Mouse (Mus musculus) heart, embryonic 12.5 days (tissue): ENCODE measurements around the gene Ptpn3. TPM values are rescaled to one million over a fixed set of nuclear protein-coding genes. Genes with fewer than 3 reads are reported as not detected.
"Not testable (repeated sequence)": the region's sequence is repeated elsewhere in the genome, so short reads cannot be mapped to it uniquely, and the experiment has no call there.

ENCODE experiments used
- ATAC-seq: fragments of 200-750 bp; cut with Nextera tagmentation; 2 replicates; pipeline ENCODE4 v1.8.0; 2017; ENCODE audit warnings: moderate TSS enrichment, moderate library complexity; ENCODE audit not compliant: insufficient number of reproducible peaks, low FRiP score
- H3K27ac ChIP-seq: fragments of 300-500 bp; sonication (generic); 2 replicates; pipeline ENCODE4 v1.5.1; 2016; ENCODE audit warnings: mild to moderate bottlenecking, moderate library complexity; ENCODE audit not compliant: poor library complexity, severe bottlenecking
- H3K27me3 ChIP-seq: fragments of 300-500 bp; sonication (generic); replicated peaks from 2 replicates; pipeline ENCODE4 v1.6.1; 2016; ENCODE audit warnings: mild to moderate bottlenecking, moderate library complexity
- H3K36me3 ChIP-seq: fragments of 300-500 bp; sonication (generic); 2 replicates; pipeline ENCODE4 v1.6.1; 2016; ENCODE audit warnings: mild to moderate bottlenecking, moderate library complexity
- H3K4me1 ChIP-seq: fragments of 300-500 bp; sonication (generic); replicated peaks from 2 replicates; pipeline ENCODE4 v1.6.1; 2016; ENCODE audit warnings: mild to moderate bottlenecking
- H3K4me2 ChIP-seq: fragments of 300-500 bp; sonication (generic); 2 replicates; pipeline ENCODE4 v1.6.1; 2016; ENCODE audit warnings: mild to moderate bottlenecking, moderate library complexity
- H3K4me3 ChIP-seq: fragments of 300-500 bp; sonication (generic); 2 replicates; pipeline ENCODE4 v1.5.1; 2016; ENCODE audit warnings: mild to moderate bottlenecking
- H3K9ac ChIP-seq: fragments of 300-500 bp; sonication (generic); 2 replicates; pipeline ENCODE4 v1.6.1; 2016; ENCODE audit warnings: mild to moderate bottlenecking, moderate library complexity
- H3K9me3 ChIP-seq: fragments of 300-500 bp; sonication (generic); replicated peaks from 2 replicates; pipeline ENCODE4 v1.6.1; 2016; ENCODE audit warnings: mild to moderate bottlenecking, moderate library complexity
- WGBS: fragments of 180-500 bp; shearing (Covaris S2); methylation state at CpG from one replicate; pipeline ENCODE4 v1.1.7; 2016; 5-methylcytosine and 5-hydroxymethylcytosine counted together
- polyA plus RNA-seq: library from polyadenylated mRNA; unstranded; fragments of >200 nt; fragmentation: Nextera tagmentation; extraction: Ambion mirVana; gene quantifications from 2 replicates; pipeline ENCODE4 v1.2.1, GENCODE M21; 2016

Ptpn3 gene
- polyA plus RNA-seq, 1 experiment from 2014 or later = 1.7 TPM

GRCm38 (mm10) chr4:57214852-57215251, 86.8 kb downstream of the Ptpn3 start:
- WGBS = 85% methylated on average over 9 of the region's 9 CpGs
- no peak for ATAC-seq
- Histone ChIP-seq H3K4me2 (no peak overlapping the region), H3K36me3 (no peaks in the 10 kb centered on the region), H3K9me3 (no peaks in the 10 kb centered on the region), H3K4me3 (no peak overlapping the region), H3K27ac (no peak overlapping the region), H3K27me3 (no peaks in the 10 kb centered on the region), H3K9ac (no peak overlapping the region), H3K4me1 (no peaks in the 10 kb centered on the region)

GRCm38 (mm10) chr4:57214114-57214513, 87.5 kb downstream of the Ptpn3 start:
- Histone ChIP-seq H3K27ac (no peak overlapping the region), H3K4me1 (no peaks in the 10 kb centered on the region), H3K9ac (no peak overlapping the region), H3K9me3 (no peaks in the 10 kb centered on the region), H3K4me3 (no peak overlapping the region), H3K36me3 (no peaks in the 10 kb centered on the region), H3K27me3 (no peaks in the 10 kb centered on the region), H3K4me2 (no peak overlapping the region)
- 68% methylated on average over 3 of the region's 3 CpGs for WGBS
- ATAC-seq = no peak

GRCm38 (mm10) chr4:57211706-57212105, 89.9 kb downstream of the Ptpn3 start:
- 57% methylated on average over 2 of the region's 2 CpGs for WGBS
- Histone ChIP-seq H3K27ac (no peak overlapping the region), H3K4me2 (no peak overlapping the region), H3K27me3 (no peaks in the 10 kb centered on the region), H3K9ac (no peak overlapping the region), H3K4me3 (no peak overlapping the region), H3K4me1 (no peaks in the 10 kb centered on the region), H3K9me3 (no peaks in the 10 kb centered on the region), H3K36me3 (peaks cover 3% of the 10 kb centered on the region; the same call in 1 of the 2 replicates)
- ATAC-seq = no peak

GRCm38 (mm10) chr4:57205908-57206307, 95.7 kb downstream of the Ptpn3 start:
- Histone ChIP-seq H3K9ac (no peak overlapping the region), H3K4me2 (no peak overlapping the region), H3K4me1 (peaks cover 13% of the 10 kb centered on the region), H3K9me3 (no peaks in the 10 kb centered on the region), H3K27me3 (no peaks in the 10 kb centered on the region), H3K4me3 (no peak overlapping the region), H3K36me3 (peaks cover 3% of the 10 kb centered on the region; the same call in 1 of the 2 replicates), H3K27ac (no peak overlapping the region)
- WGBS = 73% methylated on average over 8 of the region's 8 CpGs
- no peak for ATAC-seq

GRCm38 (mm10) chr4:57204780-57205179, 96.9 kb downstream of the Ptpn3 start:
- Histone ChIP-seq H3K4me2 (no peak overlapping the region), H3K9me3 (no peaks in the 10 kb centered on the region), H3K4me1 (peaks cover 13% of the 10 kb centered on the region), H3K9ac (no peak overlapping the region), H3K27me3 (no peaks in the 10 kb centered on the region), H3K27ac (no peak overlapping the region), H3K36me3 (peaks cover 3% of the 10 kb centered on the region; the same call in 1 of the 2 replicates), H3K4me3 (no peak overlapping the region)
- 86% methylated on average over 11 of the region's 11 CpGs for WGBS
- ATAC-seq = no peak

GRCm38 (mm10) chr4:57202660-57203361, 98.8 kb downstream of the Ptpn3 start:
- Histone ChIP-seq H3K4me1 (peaks cover 13% of the 10 kb centered on the region), H3K36me3 (peaks cover 6% of the 10 kb centered on the region), H3K4me2 (no peak overlapping the region), H3K9me3 (peaks cover 5% of the 10 kb centered on the region), H3K27me3 (no peaks in the 10 kb centered on the region), H3K4me3 (no peak overlapping the region), H3K9ac (no peak overlapping the region), H3K27ac (peak overlapping the region; percentile 24; the same call in 1 of the 2 replicates)
- no peak for ATAC-seq
- WGBS = 40% methylated on average over 10 of the region's 10 CpGs

- H3K27me3 ChIP-seq = no peaks in the 10 kb centered on the region
- no peak overlapping the region for H3K4me3 ChIP-seq
- peaks cover 4% of the 10 kb centered on the region; the same call in 1 of the 2 replicates for H3K36me3 ChIP-seq
- no peak overlapping the region for H3K27ac ChIP-seq
- peaks cover 13% of the 10 kb centered on the region for H3K4me1 ChIP-seq
- peaks cover 5% of the 10 kb centered on the region for H3K9me3 ChIP-seq
- WGBS = 72% methylated on average over 7 of the region's 7 CpGs
- ATAC-seq = no peak
- no peak overlapping the region for H3K9ac ChIP-seq
- H3K4me2 ChIP-seq = no peak overlapping the region
Observed at GRCm38 (mm10) chr4:57202132-57202531, 99.5 kb downstream of the Ptpn3 start.

GRCm38 (mm10) chr4:57200661-57201060, 101.0 kb downstream of the Ptpn3 start:
- H3K9ac ChIP-seq = no peak overlapping the region
- H3K4me2 ChIP-seq = no peak overlapping the region
- H3K4me3 ChIP-seq = no peak overlapping the region
- H3K9me3 ChIP-seq = peaks cover 5% of the 10 kb centered on the region
- H3K27me3 ChIP-seq = no peaks in the 10 kb centered on the region
- ATAC-seq = no peak
- H3K4me1 ChIP-seq = peaks cover 13% of the 10 kb centered on the region
- peaks cover 4% of the 10 kb centered on the region; the same call in 1 of the 2 replicates for H3K36me3 ChIP-seq
- H3K27ac ChIP-seq = no peak overlapping the region
- 80% methylated on average over 6 of the region's 6 CpGs for WGBS

GRCm38 (mm10) chr4:57198666-57199393, 102.8 kb downstream of the Ptpn3 start:
- not testable (repeated sequence) for H3K9ac ChIP-seq, H3K36me3 ChIP-seq, H3K27ac ChIP-seq, H3K4me2 ChIP-seq, H3K4me3 ChIP-seq, ATAC-seq, H3K27me3 ChIP-seq, H3K9me3 ChIP-seq
- 93% methylated on average over 20 of the region's 20 CpGs for WGBS
- peaks cover 13% of the 10 kb centered on the region for H3K4me1 ChIP-seq

- 50% methylated on average over 9 of the region's 9 CpGs for WGBS
- Histone ChIP-seq H3K9me3 (no peaks in the 10 kb centered on the region), H3K27me3 (no peaks in the 10 kb centered on the region), H3K27ac (no peak overlapping the region), H3K4me1 (peaks cover 17% of the 10 kb centered on the region), H3K36me3 (no peaks in the 10 kb centered on the region), H3K9ac (no peak overlapping the region), H3K4me2 (no peak overlapping the region), H3K4me3 (no peak overlapping the region)
- ATAC-seq = no peak
Observed at GRCm38 (mm10) chr4:57191543-57192283, 109.9 kb downstream of the Ptpn3 start.

GRCm38 (mm10) chr4:57189881-57190280, 111.8 kb downstream of the Ptpn3 start:
- 79% methylated on average over 2 of the region's 2 CpGs for WGBS
- Histone ChIP-seq H3K4me2 (no peak overlapping the region), H3K9me3 (no peaks in the 10 kb centered on the region), H3K4me1 (peaks cover 23% of the 10 kb centered on the region), H3K9ac (no peak overlapping the region), H3K27ac (no peak overlapping the region), H3K27me3 (no peaks in the 10 kb centered on the region), H3K36me3 (no peaks in the 10 kb centered on the region), H3K4me3 (no peak overlapping the region)
- ATAC-seq = no peak
